ENCODE assay signal across 17 mouse cellular contexts in the genomic region with DNA sequence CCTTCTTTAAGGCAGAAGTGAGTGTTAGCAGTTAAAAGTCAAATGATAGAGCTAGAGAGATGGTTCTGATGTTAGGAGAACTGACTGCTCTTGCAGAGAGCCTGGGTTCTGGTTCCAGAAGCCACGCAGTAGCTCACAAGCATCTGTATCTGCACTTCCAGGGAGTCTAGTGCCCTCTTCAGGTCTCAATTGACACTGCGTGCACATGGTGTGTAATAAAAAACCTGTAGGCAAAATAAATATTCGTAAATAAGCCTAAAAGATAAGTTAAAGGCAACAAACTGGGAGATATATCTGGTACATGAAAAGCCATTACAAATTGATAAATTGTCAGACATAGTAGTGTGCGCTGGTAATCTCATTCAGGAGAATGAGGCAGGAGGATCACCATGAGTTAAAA.
DNase-seq lines count a peak whose midpoint lies in the region; ATAC-seq and TF ChIP-seq lines count a peak whose summit lies in the region.
"Had no signal": no experiment of that assay in that cellular context is flagged by ENCODE, and none has a peak within 500 bp of the region (broad histone marks: within the 10 kb centered on the region; RNA-seq: fewer than 3 reads in every experiment).

No protein-coding gene starts in this region.

- H3K9ac ChIP-seq in heart, adult 2 months (ENCODE audit: low read depth, low read length) = no peak overlapping the region
- no peak overlapping the region for H3K9ac ChIP-seq in liver, postnatal 0 days (replicated peaks)
- no peak overlapping the region for H3K9ac ChIP-seq in liver, embryonic 12.5 days
- H3K9ac ChIP-seq: forebrain, embryonic 15.5 days; limb, embryonic 15.5 days had no signal

- H3K36me3 ChIP-seq in heart, adult 2 months (ENCODE audit: control insufficient read depth, insufficient read depth, low read length) = no peaks in the 10 kb centered on the region
- H3K36me3 ChIP-seq in liver, postnatal 0 days (replicated peaks; ENCODE audit: insufficient read depth, low read length) = no peaks in the 10 kb centered on the region
- no peaks in the 10 kb centered on the region for H3K36me3 ChIP-seq in liver, embryonic 12.5 days
- H3K36me3 ChIP-seq: forebrain, embryonic 15.5 days; limb, embryonic 15.5 days; midbrain, embryonic 10.5 days had no signal

- H3K27me3 ChIP-seq in heart, adult 2 months (ENCODE audit: control insufficient read depth, insufficient read depth, low read length) = no peaks in the 10 kb centered on the region
- H3K27me3 ChIP-seq in liver, postnatal 0 days (ENCODE audit: insufficient read depth, low read length) = no peaks in the 10 kb centered on the region
- no peaks in the 10 kb centered on the region for H3K27me3 ChIP-seq in liver, embryonic 12.5 days (replicated peaks)
- H3K27me3 ChIP-seq: forebrain, embryonic 15.5 days; limb, embryonic 15.5 days had no signal

- intact Hi-C loops in heart, adult 2 months (cut with DNase I) = no loop called here

- no peak for TF ChIP-seq POLR2A in heart, adult 2 months (IDR thresholded peaks at IDR 0.05; ENCODE audit: insufficient read depth, low read depth, low read length)

- no peaks in the 10 kb centered on the region for H3K9me3 ChIP-seq in liver, postnatal 0 days (ENCODE audit: low read length)
- no peaks in the 10 kb centered on the region for H3K9me3 ChIP-seq in liver, embryonic 12.5 days (replicated peaks)
- H3K9me3 ChIP-seq: forebrain, embryonic 15.5 days; limb, embryonic 15.5 days; midbrain, embryonic 10.5 days had no signal

- H3K4me2 ChIP-seq in liver, postnatal 0 days (ENCODE audit: low read depth, low read length) = no peak overlapping the region
- H3K4me2 ChIP-seq in liver, embryonic 12.5 days = no peak overlapping the region
- H3K4me2 ChIP-seq: forebrain, embryonic 15.5 days; limb, embryonic 15.5 days had no signal

- ATAC-seq in liver, postnatal 0 days = no peak
- no peak for ATAC-seq in liver, embryonic 12.5 days
- ATAC-seq: forebrain, embryonic 15.5 days had no signal

- DNase-seq in heart, adult 2 months = no peak
- DNase-seq in heart, adult 8-10 months (ENCODE audit: low spot score) = no peak
- DNase-seq in liver, postnatal 0 days = no peak
- peak; percentile 69 for DNase-seq in ES-CJ7 (ENCODE audit: low read depth, low spot score)
- DNase-seq in embryo, embryonic 10.5 days (ENCODE audit: low spot score) = peak; percentile 58
- DNase-seq in right cerebral cortex, adult 18-20 months = no peak
- no peak for DNase-seq in spleen, postnatal 10 days (ENCODE audit: low spot score in 2 of 2)
- DNase-seq: cerebellum, adult 11 months; gastrocnemius, postnatal 10 days; heart, postnatal 10 days; kidney, postnatal 10 days; layer of hippocampus, adult 9-11 months; thymus, postnatal 36 days had no signal

- H3K4me1 ChIP-seq in heart, adult 2 months (ENCODE audit: control insufficient read depth, insufficient read depth, low read length) = no peaks in the 10 kb centered on the region
- no peaks in the 10 kb centered on the region for H3K4me1 ChIP-seq in liver, postnatal 0 days (ENCODE audit: insufficient read depth)
- H3K4me1 ChIP-seq in liver, embryonic 12.5 days = no peaks in the 10 kb centered on the region
- H3K4me1 ChIP-seq: forebrain, embryonic 15.5 days; limb, embryonic 15.5 days had no signal

- TF ChIP-seq EP300 in heart, adult 2 months (IDR thresholded peaks at IDR 0.05; ENCODE audit: insufficient read depth, low read depth, low read length) = no peak
- TF ChIP-seq EP300 in liver, postnatal 0 days (IDR thresholded peaks at IDR 0.05; ENCODE audit: low read depth) = no peak

- H3K79me2 ChIP-seq in heart, adult 2 months (replicated peaks; ENCODE audit: control insufficient read depth, insufficient read depth, low read length) = no peaks in the 10 kb centered on the region

- 54% methylated on average over 4 of the region's 4 CpGs for WGBS in heart, adult 2 months
- 50% methylated on average over 4 of the region's 4 CpGs for WGBS in liver, postnatal 0 days (ENCODE audit: insufficient replicate concordance)
- 49% methylated on average over 4 of the region's 4 CpGs for WGBS in liver, embryonic 12.5 days (ENCODE audit: insufficient replicate concordance)

- H3K4me3 ChIP-seq in heart, adult 2 months = no peak overlapping the region
- no peak overlapping the region for H3K4me3 ChIP-seq in liver, postnatal 0 days (ENCODE audit: low read depth, low read length)
- no peak overlapping the region for H3K4me3 ChIP-seq in liver, embryonic 12.5 days
- H3K4me3 ChIP-seq: forebrain, embryonic 15.5 days; limb, embryonic 15.5 days; midbrain, embryonic 10.5 days had no signal

- H3K27ac ChIP-seq in heart, adult 2 months = no peak overlapping the region
- H3K27ac ChIP-seq in liver, postnatal 0 days (ENCODE audit: low read depth) = no peak overlapping the region
- H3K27ac ChIP-seq in liver, embryonic 12.5 days = no peak overlapping the region
- H3K27ac ChIP-seq: forebrain, embryonic 15.5 days; limb, embryonic 15.5 days; midbrain, embryonic 10.5 days had no signal

- peak; percentile 23; the same call in 1 of the 2 replicates for TF ChIP-seq CTCF in heart, adult 2 months (IDR thresholded peaks at IDR 0.05)
- TF ChIP-seq CTCF in liver, postnatal 0 days (IDR thresholded peaks at IDR 0.05; ENCODE audit: low read depth) = peak; percentile 35

Comparison
In these comparisons a context has a peak if more than half of its experiments do, and no peak if none do; other contexts are left out.
1. DNase-seq: peak in ES-CJ7 (single experiment) and embryo, embryonic 10.5 days (single experiment); none in heart, adult 2 months (0 of 2), heart, adult 8-10 months (single experiment), liver, postnatal 0 days (single experiment), right cerebral cortex, adult 18-20 months (single experiment) and spleen, postnatal 10 days (0 of 2).